Mouse (Mus musculus) thymus, adult 2 months (tissue): ENCODE measurements around the gene Sptlc2. TPM values are rescaled to one million over a fixed set of nuclear protein-coding genes. Genes with fewer than 3 reads are reported as not detected.

Source experiments
- DNase-seq: peaks from one replicate; pipeline ENCODE4 v3.0.0; 2021
- H3K27ac ChIP-seq: fragments of 200-500 bp; 2 replicates; pipeline ENCODE4 v1.5.1; 2012; ENCODE audit warnings: low read length, control low read depth; ENCODE audit not compliant: control insufficient read depth, insufficient read depth
- H3K27me3 ChIP-seq: fragments of 200-500 bp; 2 replicates; pipeline ENCODE4 v1.6.1; 2012; ENCODE audit warnings: mild to moderate bottlenecking, low read length, moderate library complexity, mixed read lengths; ENCODE audit not compliant: control insufficient read depth, insufficient read depth
- H3K36me3 ChIP-seq: fragments of 200-500 bp; 2 replicates; pipeline ENCODE4 v1.6.1; 2012; ENCODE audit warnings: mild to moderate bottlenecking, low read length, moderate library complexity; ENCODE audit not compliant: control insufficient read depth, insufficient read depth
- H3K4me1 ChIP-seq: fragments of 200-500 bp; replicated peaks from 2 replicates; pipeline ENCODE4 v1.6.1; 2012; ENCODE audit warnings: low read length; ENCODE audit not compliant: control insufficient read depth, insufficient read depth
- H3K4me3 ChIP-seq: fragments of 200-500 bp; 2 replicates; pipeline ENCODE4 v1.5.1; 2012; ENCODE audit warnings: mild to moderate bottlenecking, low read length, control low read depth, moderate library complexity; ENCODE audit not compliant: control insufficient read depth, insufficient read depth
- CTCF ChIP-seq: fragments of 200-500 bp; IDR thresholded peaks from 2 replicates; pipeline ENCODE4 v1.5.1; 2012; ENCODE audit warnings: mild to moderate bottlenecking, control low read depth, low read length, moderate library complexity, borderline replicate concordance; ENCODE audit not compliant: control insufficient read depth, poor library complexity, insufficient read depth; ENCODE audit errors: extremely low read depth
- POLR2A ChIP-seq: fragments of 200-500 bp; IDR thresholded peaks from 2 replicates; pipeline ENCODE4 v1.6.1; 2012; ENCODE audit warnings: mild to moderate bottlenecking, low read length, control low read depth, moderate library complexity; ENCODE audit not compliant: control insufficient read depth, poor library complexity, insufficient read depth; ENCODE audit errors: extremely low read depth
- WGBS: fragments of 180-500 bp; shearing (Covaris S2); methylation state at CpG from one replicate; pipeline ENCODE4 v1.1.7; 2018; 5-methylcytosine and 5-hydroxymethylcytosine counted together
- polyA plus RNA-seq: library from polyadenylated mRNA; depleted of rRNA; stranded (reverse); fragments of >200 nt; gene quantifications from 2 replicates; pipeline ENCODE4 v1.2.3, GENCODE M21; 2012; rRNA removed

Gene Sptlc2
- 9.2 and 10.2 TPM in 2 replicates for polyA plus RNA-seq

DNA sequence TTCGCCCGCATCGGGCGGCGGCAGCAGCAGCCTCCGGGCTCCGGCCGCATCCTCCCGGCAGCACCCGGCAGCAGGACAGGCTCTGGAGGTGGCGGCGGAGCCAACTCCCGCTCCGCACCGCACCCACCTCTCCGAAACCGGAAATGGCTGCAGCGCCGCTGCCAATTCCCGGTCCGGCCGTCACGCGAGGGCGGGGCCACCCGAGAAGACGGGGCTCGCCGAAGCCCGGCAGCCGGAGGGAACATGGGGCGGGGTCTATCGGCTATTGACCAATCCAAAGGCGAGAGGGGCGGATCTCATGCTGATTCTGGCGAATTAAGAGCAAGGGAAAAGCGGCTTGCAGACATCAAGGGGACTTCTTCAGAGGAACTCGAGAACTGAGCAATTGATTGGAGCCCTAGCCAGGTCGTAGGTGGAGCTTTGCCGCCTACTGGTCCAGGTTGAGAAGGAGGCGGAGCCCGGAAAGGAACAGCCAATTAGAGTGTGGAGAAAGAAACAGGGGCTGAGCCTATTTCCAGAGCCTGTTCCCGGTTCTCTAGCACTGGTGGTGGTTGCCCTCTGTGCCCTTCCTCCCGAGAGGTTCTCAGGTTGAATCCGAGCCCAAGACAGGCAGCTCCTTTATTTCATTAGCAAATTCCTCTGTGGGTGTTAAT is at the start of gene Sptlc2:
Gene Sptlc2, minus strand, starts transcription at position 234 of the 653 bp plus-strand sequence.
- WGBS: under 1% methylated on average over 45 of the region's 45 CpGs
- H3K4me3 ChIP-seq: peak within 1 kb of the TSS; percentile 67
- no peaks in the 10 kb centered on the region for H3K27me3 ChIP-seq
- H3K36me3 ChIP-seq: no peaks in the 10 kb centered on the region
- H3K4me1 ChIP-seq: peaks cover 2% of the 10 kb centered on the region; the same call in 1 of the 2 replicates
- DNase-seq: peak; percentile 100
- TF ChIP-seq CTCF (peak; percentile 39; the same call in 1 of the 2 replicates), POLR2A (peak; percentile 45; the same call in 1 of the 2 replicates)
- H3K27ac ChIP-seq: no peak within 1 kb of the TSS

DNA sequence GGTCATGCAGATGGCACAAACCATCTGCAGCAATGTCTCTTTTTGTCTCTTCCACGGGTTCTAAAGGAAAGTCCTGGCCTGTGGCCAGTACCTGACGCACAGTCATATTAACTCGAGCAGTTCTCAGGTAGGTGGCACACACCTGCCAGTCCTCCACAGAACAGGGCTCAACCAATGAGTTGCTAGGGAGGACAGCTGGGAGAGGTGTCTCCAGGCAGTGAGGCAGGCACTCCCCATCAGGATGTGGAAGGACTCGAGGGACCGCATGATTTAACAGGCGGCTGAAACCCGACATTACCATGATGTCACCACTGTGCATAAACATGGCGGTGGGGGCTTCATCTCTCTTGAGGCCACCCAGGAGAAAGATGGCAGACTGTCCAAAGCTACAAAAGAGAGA is 40.7 kb upstream of the Sptlc2 start:
- no peak for TF ChIP-seq CTCF
- no peak for TF ChIP-seq POLR2A
- DNase-seq: no peak
- 91% methylated on average over 8 of the region's 8 CpGs for WGBS
- Histone ChIP-seq H3K27me3 (no peaks in the 10 kb centered on the region), H3K4me1 (no peaks in the 10 kb centered on the region), H3K36me3 (peaks cover 90% of the 10 kb centered on the region), H3K4me3 (no peak overlapping the region), H3K27ac (no peak overlapping the region)

DNA sequence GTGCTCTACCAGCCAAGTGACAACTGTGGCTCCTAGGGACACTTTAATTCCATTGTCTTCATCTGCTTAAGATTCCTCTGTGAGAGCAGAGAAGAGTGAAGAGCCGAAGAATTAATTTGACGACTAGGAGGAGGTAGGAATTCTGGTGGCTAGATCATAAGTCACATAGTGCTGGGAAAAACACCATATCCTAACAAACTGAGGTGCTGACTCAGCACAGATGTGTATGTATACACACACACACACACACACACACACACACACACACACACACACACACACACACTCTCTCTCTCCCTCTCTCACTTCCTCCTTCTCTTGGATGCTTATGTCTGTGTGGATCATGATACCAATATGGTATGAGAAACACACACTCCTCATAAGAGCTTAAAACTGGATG is 40.1 kb upstream of the Sptlc2 start:
- H3K4me1 ChIP-seq: no peaks in the 10 kb centered on the region
- DNase-seq: no peak
- TF ChIP-seq CTCF: no peak
- peaks cover 89% of the 10 kb centered on the region for H3K36me3 ChIP-seq
- H3K27ac ChIP-seq: no peak overlapping the region
- no peak overlapping the region for H3K4me3 ChIP-seq
- H3K27me3 ChIP-seq: no peaks in the 10 kb centered on the region
- WGBS: 95% methylated on average over 2 of the region's 2 CpGs

DNA sequence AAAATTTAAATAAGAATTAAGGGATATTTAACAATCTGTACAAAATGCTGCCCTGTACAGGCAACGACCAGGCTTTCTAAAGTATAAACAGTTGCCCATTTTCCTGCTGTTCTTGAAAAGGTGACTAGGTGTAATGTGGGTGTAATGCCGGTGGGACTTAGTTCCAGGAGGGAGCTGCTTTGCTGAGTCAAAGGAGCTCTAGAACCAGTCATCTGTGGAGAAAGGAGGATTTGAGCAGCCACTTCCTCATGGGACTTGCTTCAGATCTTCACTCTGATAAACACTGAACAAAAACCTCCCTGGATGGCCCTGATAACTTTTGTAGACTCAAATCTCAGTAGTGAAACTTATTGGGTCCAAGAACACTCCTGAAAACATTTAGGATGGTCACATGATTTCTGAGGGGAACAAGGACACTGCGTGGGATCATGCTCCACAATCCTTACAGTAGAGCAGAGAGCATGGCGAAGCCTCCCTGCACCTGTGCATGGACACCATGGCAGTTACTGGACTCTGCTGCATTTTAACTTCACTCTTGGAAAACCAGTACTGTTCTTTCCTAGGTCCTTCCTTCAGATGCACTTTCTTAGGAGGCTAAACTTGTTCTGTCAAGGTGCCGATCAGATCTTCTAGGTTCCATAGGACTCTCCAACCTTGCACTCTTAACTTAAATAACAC is 38.3 kb upstream of the Sptlc2 start:
- H3K4me3 ChIP-seq: no peak overlapping the region
- H3K36me3 ChIP-seq: peaks cover 73% of the 10 kb centered on the region
- 98% methylated on average over 5 of the region's 5 CpGs for WGBS
- no peaks in the 10 kb centered on the region for H3K4me1 ChIP-seq
- H3K27me3 ChIP-seq: no peaks in the 10 kb centered on the region
- no peak for DNase-seq
- no peak overlapping the region for H3K27ac ChIP-seq
- no peak for TF ChIP-seq POLR2A
- TF ChIP-seq CTCF: no peak

DNA sequence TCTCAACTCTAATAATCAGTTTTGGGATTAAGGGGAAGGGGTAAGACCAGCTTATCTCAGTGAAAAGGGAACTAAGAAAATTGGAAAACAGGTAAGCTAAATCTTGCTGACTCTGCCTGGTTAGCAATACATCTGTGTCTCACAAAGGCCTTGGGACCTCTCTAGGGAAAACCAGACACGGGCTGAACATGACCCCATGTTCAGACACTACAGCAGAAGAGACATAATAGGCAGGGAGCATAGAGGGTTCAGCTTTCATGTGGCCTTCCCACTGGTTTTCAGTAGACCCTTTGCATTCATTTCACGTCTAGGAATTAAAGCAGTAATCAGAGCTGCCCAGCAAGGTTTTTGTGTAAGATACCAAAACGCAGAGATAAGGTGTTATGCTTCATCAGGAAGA is 36.4 kb upstream of the Sptlc2 start:
- Histone ChIP-seq H3K4me1 (no peaks in the 10 kb centered on the region), H3K4me3 (no peak overlapping the region), H3K36me3 (peaks cover 53% of the 10 kb centered on the region), H3K27ac (no peak overlapping the region), H3K27me3 (no peaks in the 10 kb centered on the region)
- TF ChIP-seq POLR2A: no peak
- no peak for TF ChIP-seq CTCF
- no peak for DNase-seq
- 89% methylated on average over 3 of the region's 3 CpGs for WGBS

DNA sequence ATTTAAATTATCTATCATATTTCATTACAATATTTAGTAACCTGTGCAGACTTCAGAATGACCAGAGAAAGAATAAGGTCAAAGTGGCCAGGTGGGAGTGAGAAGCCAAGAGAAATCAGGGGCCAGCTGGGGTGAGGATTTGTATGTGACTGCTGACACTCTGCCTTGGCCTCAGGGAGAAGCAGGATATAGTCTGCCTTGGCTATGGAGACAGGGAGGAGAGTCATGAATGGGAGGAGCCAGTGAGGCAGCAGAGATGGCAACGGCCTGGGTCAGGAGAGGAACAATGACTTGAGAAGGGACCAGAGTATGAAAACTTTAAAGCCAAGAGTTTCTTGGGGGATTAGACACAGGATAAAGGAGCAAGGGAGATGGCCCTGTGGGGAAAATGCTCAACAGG is 35.5 kb upstream of the Sptlc2 start:
- Histone ChIP-seq H3K36me3 (peaks cover 45% of the 10 kb centered on the region), H3K4me3 (no peak overlapping the region), H3K27ac (no peak overlapping the region), H3K27me3 (no peaks in the 10 kb centered on the region), H3K4me1 (no peaks in the 10 kb centered on the region)
- no peak for TF ChIP-seq POLR2A
- TF ChIP-seq CTCF: no peak
- 78% methylated on average over 1 of the region's 1 CpGs for WGBS
- no peak for DNase-seq
